ENCODE assay signal across 8 mouse cellular contexts in the genomic region with DNA sequence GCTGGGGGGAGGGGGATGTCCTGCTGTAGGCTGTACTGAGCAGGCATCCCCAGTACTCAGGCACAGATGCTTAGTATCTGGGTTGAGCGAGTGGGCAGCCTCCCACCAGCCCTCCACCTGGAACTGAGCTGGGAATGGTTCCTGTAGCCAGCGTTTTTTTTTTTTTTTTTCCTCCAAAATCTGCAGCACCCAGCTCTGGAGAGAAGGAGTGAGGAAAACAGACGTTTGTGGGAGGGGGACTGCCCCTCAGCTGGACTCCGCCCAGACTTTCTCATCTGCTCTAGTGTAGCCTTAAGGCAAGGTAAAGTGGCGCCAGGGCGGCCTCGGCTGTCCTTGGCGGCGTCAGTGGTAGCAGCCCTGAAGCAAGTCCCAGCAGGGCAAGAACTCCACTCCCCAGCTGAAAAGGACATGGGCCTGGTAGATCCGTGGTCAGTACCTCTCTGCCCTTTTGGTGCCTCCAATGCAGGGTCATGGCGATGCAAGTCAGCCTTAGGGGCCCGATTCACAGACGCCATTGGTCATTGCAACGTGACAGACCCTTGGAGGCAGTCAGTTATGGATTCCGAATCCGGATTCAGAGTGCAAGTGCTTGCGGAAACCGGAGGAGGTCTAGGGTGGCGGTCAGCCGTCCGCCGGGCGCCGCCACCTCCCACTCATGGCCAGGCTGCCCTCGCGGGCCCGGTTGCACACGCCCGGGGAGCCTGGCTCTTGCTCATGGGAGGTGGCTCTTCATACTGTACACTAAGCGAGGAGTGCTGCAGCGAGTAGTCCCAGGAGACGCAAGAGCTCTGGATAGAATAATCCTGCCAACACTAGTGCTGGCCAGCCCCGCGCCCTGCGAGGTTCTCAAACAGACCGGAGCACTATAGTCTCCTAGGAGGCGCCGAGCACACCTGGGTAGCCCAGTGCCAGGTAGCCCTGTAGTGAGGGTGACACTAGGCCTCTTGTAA. TPM values are rescaled to one million over a fixed set of nuclear protein-coding genes. Genes with fewer than 3 reads are reported as not detected.
A peak's percentile ranks its signal among the peaks of the same experiment; 100 is the strongest.
DNase-seq lines count a peak whose midpoint lies in the region; ATAC-seq and TF ChIP-seq lines count a peak whose summit lies in the region.

No protein-coding gene starts in this region.

- H3K4me2 ChIP-seq in limb, embryonic 15.5 days = peak overlapping the region; percentile 93
- H3K4me2 ChIP-seq in midbrain, postnatal 0 days (ENCODE audit: low read depth, low read length, poor library complexity, severe bottlenecking) = peak overlapping the region; percentile 99

- TF ChIP-seq POLR2A in heart, adult 2 months (IDR thresholded peaks at IDR 0.05; ENCODE audit: insufficient read depth, low read depth, low read length) = no peak; the same call in 1 of the 2 replicates
- TF ChIP-seq POLR2A in kidney, adult 2 months (IDR thresholded peaks at IDR 0.05; ENCODE audit: low read depth, low read length) = no peak

- peak overlapping the region; percentile 99 for H3K9ac ChIP-seq in heart, adult 2 months (ENCODE audit: low read depth, low read length)
- peak overlapping the region; percentile 70 for H3K9ac ChIP-seq in limb, embryonic 15.5 days
- peak overlapping the region; percentile 65 for H3K9ac ChIP-seq in midbrain, postnatal 0 days (replicated peaks; ENCODE audit: low read length, poor library complexity, severe bottlenecking)

- H3K9me3 ChIP-seq in limb, embryonic 15.5 days = no peaks in the 10 kb centered on the region
- no peaks in the 10 kb centered on the region for H3K9me3 ChIP-seq in midbrain, postnatal 0 days (ENCODE audit: low read length)

- peaks cover 3% of the 10 kb centered on the region for H3K36me3 ChIP-seq in heart, adult 2 months (ENCODE audit: control insufficient read depth, insufficient read depth, low read length)
- no peaks in the 10 kb centered on the region for H3K36me3 ChIP-seq in kidney, adult 2 months (ENCODE audit: control insufficient read depth, insufficient read depth, low read length)
- no peaks in the 10 kb centered on the region for H3K36me3 ChIP-seq in limb, embryonic 15.5 days
- no peaks in the 10 kb centered on the region for H3K36me3 ChIP-seq in midbrain, postnatal 0 days (ENCODE audit: insufficient read depth, low read length)

- intact Hi-C loops in heart, adult 2 months (cut with DNase I) = loop anchor here (2.0 kb wide), 1 partner anchor 26 kb away; no protein-coding TSS in a partner anchor

- H3K4me3 ChIP-seq in heart, adult 2 months = peak overlapping the region; percentile 86
- peak overlapping the region; percentile 83 for H3K4me3 ChIP-seq in kidney, adult 2 months (ENCODE audit: insufficient read depth, low read depth, low read length)
- H3K4me3 ChIP-seq in limb, embryonic 15.5 days = peak overlapping the region; percentile 72
- H3K4me3 ChIP-seq in midbrain, postnatal 0 days (ENCODE audit: low read depth, low read length) = peak overlapping the region; percentile 61

- H3K79me2 ChIP-seq in heart, adult 2 months (replicated peaks; ENCODE audit: control insufficient read depth, insufficient read depth, low read length) = no peaks in the 10 kb centered on the region

- peak overlapping the region; percentile 99 for H3K27ac ChIP-seq in heart, adult 2 months
- peak overlapping the region; percentile 97 for H3K27ac ChIP-seq in kidney, adult 2 months (ENCODE audit: insufficient read depth, low read depth, low read length)
- peak overlapping the region; percentile 87 for H3K27ac ChIP-seq in limb, embryonic 15.5 days
- 0 out of 2 replicates have a peak overlapping the region, but pooled peaks have one; percentile 38 for H3K27ac ChIP-seq in midbrain, postnatal 0 days (ENCODE audit: low read depth, low read length)

- peaks cover 27% of the 10 kb centered on the region for H3K4me1 ChIP-seq in heart, adult 2 months (ENCODE audit: control insufficient read depth, insufficient read depth, low read length)
- H3K4me1 ChIP-seq in kidney, adult 2 months (ENCODE audit: control insufficient read depth, insufficient read depth, low read length) = peaks cover 8% of the 10 kb centered on the region; the same call in 1 of the 2 replicates
- H3K4me1 ChIP-seq in limb, embryonic 15.5 days = peaks cover 54% of the 10 kb centered on the region
- H3K4me1 ChIP-seq in midbrain, postnatal 0 days (ENCODE audit: insufficient read depth, low read length) = peaks cover 12% of the 10 kb centered on the region; the same call in 1 of the 2 replicates

- peak; percentile 15; the same call in 1 of the 2 replicates for TF ChIP-seq CTCF in heart, adult 2 months (IDR thresholded peaks at IDR 0.05)
- TF ChIP-seq CTCF in kidney, adult 2 months (conservative IDR thresholded peaks at IDR 0.05; ENCODE audit: insufficient read depth, insufficient read length, low read depth, low read length) = no peak
- no peak for TF ChIP-seq CTCF in midbrain, postnatal 0 days (IDR thresholded peaks at IDR 0.05)

- no peak for TF ChIP-seq EP300 in heart, adult 2 months (IDR thresholded peaks at IDR 0.05; ENCODE audit: insufficient read depth, low read depth, low read length)

- 12% methylated on average over 38 of the region's 38 CpGs for WGBS in heart, adult 2 months
- 25% methylated on average over 38 of the region's 38 CpGs for WGBS in kidney, adult 2 months
- 5% methylated on average over 38 of the region's 38 CpGs for WGBS in limb, embryonic 15.5 days
- WGBS in midbrain, postnatal 0 days = 6% methylated on average over 38 of the region's 38 CpGs

- no peaks in the 10 kb centered on the region for H3K27me3 ChIP-seq in heart, adult 2 months (ENCODE audit: control insufficient read depth, insufficient read depth, low read length)
- no peaks in the 10 kb centered on the region for H3K27me3 ChIP-seq in kidney, adult 2 months (replicated peaks; ENCODE audit: control insufficient read depth, insufficient read depth, low read length)
- no peaks in the 10 kb centered on the region for H3K27me3 ChIP-seq in limb, embryonic 15.5 days
- H3K27me3 ChIP-seq in midbrain, postnatal 0 days (ENCODE audit: insufficient read depth, low read length) = peaks cover 3% of the 10 kb centered on the region; the same call in 1 of the 2 replicates

- DNase-seq in layer of hippocampus, adult 11-12 months (ENCODE audit: low spot score) = peak; percentile 75
- no peak for DNase-seq in layer of hippocampus, adult 9-10 months (ENCODE audit: low spot score)
- DNase-seq in embryo, embryonic 9.5 days (ENCODE audit: extremely low spot score) = peak; percentile 71
- DNase-seq in heart, adult 2 months = peak in 1 of 2 experiments; percentile 80
- DNase-seq in kidney, adult 2 months = peak; percentile 63
- peak; percentile 55 for DNase-seq in midbrain, postnatal 0 days (ENCODE audit: low spot score)
- DNase-seq in testis, postnatal 10 days (ENCODE audit: low spot score) = peak; percentile 67

- ATAC-seq in limb, embryonic 15.5 days (ENCODE audit: insufficient number of reproducible peaks, low FRiP score, low TSS enrichment, low read depth) = peak; percentile 40
- ATAC-seq in midbrain, postnatal 0 days (ENCODE audit: low FRiP score) = peak; percentile 54

RNA-seq across cellular contexts. Expression of a gene that starts 1.1 kb away (rescaled TPM):
- total RNA-seq in heart, adult 2 months (2021) = 10 to 100 TPM in 1 of 2 experiments, 1 to 10 TPM in 1; 8.9 to 10.2 TPM
- polyA plus RNA-seq in heart, adult 2 months (2012; rRNA removed) = 6.8 and 7.5 TPM in 2 replicates
- 7.9 and 8.0 TPM in 2 replicates for polyA plus RNA-seq in kidney, adult 2 months (2012; rRNA removed)
- 15.0 and 15.9 TPM in 2 replicates for polyA plus RNA-seq in limb, embryonic 15.5 days (2015; fragmentation: Nextera tagmentation; extraction: Ambion mirVana)
- 3.4 and 3.5 TPM in 2 replicates for total RNA-seq in midbrain, postnatal 0 days (2014; rRNA removed)
- 4.5 and 4.7 TPM in 2 replicates for polyA plus RNA-seq in midbrain, postnatal 0 days (2015; fragmentation: Nextera tagmentation; extraction: Ambion mirVana)

RNA-seq across cellular contexts. Expression of a gene that starts 34.1 kb away (rescaled TPM):
- total RNA-seq in heart, adult 2 months (2021) = under 1 TPM; 0.68 to 0.94 TPM
- 1.1 and 1.8 TPM in 2 replicates for polyA plus RNA-seq in heart, adult 2 months (2012; rRNA removed)
- 3.1 and 3.2 TPM in 2 replicates for polyA plus RNA-seq in kidney, adult 2 months (2012; rRNA removed)
- polyA plus RNA-seq in limb, embryonic 15.5 days (2015; fragmentation: Nextera tagmentation; extraction: Ambion mirVana) = 0.23 and 0.27 TPM in 2 replicates
- total RNA-seq in midbrain, postnatal 0 days (2014; rRNA removed) = 33.2 and 35.6 TPM in 2 replicates
- polyA plus RNA-seq in midbrain, postnatal 0 days (2015; fragmentation: Nextera tagmentation; extraction: Ambion mirVana) = 2.4 TPM in 2 replicates

RNA-seq across cellular contexts. Expression of a gene that starts 34.4 kb away (rescaled TPM):
- 10 to 100 TPM; 18.9 to 20.6 TPM for total RNA-seq in heart, adult 2 months (2021)
- polyA plus RNA-seq in heart, adult 2 months (2012; rRNA removed) = 12.7 and 13.3 TPM in 2 replicates
- polyA plus RNA-seq in kidney, adult 2 months (2012; rRNA removed) = 3.3 and 3.7 TPM in 2 replicates
- 1.3 and 2.7 TPM in 2 replicates for polyA plus RNA-seq in limb, embryonic 15.5 days (2015; fragmentation: Nextera tagmentation; extraction: Ambion mirVana)
- 2.5 and 2.7 TPM in 2 replicates for total RNA-seq in midbrain, postnatal 0 days (2014; rRNA removed)
- 5.6 and 6.6 TPM in 2 replicates for polyA plus RNA-seq in midbrain, postnatal 0 days (2015; fragmentation: Nextera tagmentation; extraction: Ambion mirVana)

Comparison
In these comparisons a context has a peak if more than half of its experiments do, and no peak if none do; other contexts are left out.
1. H3K27ac ChIP-seq: peak in every context shown above with its lines; median percentile 99 in heart, adult 2 months; 97 in kidney, adult 2 months; 87 in limb, embryonic 15.5 days; 38 in midbrain, postnatal 0 days.